Mouse (Mus musculus) cerebellum, postnatal 25 days (tissue): ENCODE measurements around the gene Acot12.

Experiments
- DNase-seq, 2 experiments: peaks; one replicate each; pipeline ENCODE4 v3.0.0; 2021; ENCODE audit warnings: mixed read lengths in 2 of 2

Gene Acot12

DNA sequence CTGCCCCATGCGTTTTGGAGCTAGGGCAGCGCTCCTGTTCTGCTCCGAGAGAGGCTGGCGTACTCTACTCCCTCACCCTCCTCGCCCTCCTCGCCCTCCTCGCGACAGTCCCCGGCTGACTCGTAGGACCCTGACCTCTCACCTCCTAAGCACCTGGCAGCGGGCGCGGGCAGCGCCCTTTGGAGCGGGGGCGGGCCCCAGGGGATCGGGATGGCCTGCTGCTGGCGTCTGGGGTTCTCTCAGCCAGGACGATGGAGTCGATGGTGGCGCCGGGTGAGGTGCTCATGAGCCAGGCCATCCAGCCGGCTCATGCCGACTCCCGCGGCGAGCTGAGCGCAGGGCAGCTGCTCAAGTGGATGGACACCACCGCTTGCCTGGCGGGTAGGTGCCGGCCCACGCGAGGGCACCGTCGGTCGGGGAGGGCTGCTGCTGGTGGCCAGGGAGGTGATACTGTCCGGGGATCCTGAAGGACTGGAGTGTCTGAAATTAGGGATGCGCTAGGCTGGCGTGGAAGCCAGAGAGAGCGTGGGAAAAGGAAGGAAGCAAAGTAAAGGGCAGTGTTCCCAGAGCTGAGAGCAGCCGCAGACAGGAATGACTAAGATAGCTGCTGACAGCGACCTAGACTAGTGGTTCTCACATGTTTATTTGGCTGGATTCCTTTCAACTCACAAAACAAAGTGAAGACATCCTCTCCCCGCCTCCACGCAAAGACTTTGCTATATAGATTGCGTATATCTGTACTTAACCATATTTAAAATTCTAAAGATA, at the start of gene Acot12:
Acot12 (plus strand) TSS at position 233 of the 768 bp plus-strand sequence.
- DNase-seq, result peak; percentile 72 to 76

DNA sequence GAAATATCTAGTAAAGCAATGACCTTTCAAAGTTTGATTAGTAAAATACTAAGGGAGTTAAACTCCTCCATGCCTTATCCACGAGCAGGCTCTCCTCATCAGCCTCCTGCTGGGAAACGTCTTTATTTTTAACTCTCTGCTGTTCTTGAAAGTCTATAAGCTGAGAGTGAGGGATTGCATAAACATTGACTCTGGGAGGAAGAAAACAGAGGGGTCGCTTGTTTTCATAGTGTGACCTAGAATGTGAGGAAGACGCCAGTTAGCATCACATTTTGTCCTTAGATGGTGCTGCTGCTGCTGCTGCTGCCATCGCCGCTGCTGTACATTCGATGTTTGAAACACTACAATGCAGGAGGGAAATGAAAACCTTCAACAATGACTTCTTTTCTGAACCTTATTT, 47.7 kb upstream of the Acot12 start:
- no peak for DNase-seq

DNA sequence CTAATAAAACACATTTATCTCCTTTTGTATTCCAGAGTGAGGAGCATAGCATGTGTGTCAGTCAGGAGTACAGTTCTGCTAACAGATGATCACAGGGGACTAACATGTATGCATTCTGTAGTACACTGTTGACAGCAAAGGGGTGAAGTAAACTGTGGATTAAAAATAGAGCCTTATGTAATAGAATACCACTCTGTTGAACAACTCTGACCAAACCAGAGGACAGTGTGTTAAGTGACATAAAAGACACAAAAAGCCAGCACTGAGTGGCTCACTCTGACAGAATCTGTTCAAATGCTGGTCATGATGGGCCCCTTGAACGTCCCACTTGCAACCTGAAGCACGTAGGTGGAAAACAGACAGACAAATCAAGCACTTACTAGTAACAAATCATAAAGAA, 45.9 kb upstream of the Acot12 start:
- DNase-seq, result no peak

DNA sequence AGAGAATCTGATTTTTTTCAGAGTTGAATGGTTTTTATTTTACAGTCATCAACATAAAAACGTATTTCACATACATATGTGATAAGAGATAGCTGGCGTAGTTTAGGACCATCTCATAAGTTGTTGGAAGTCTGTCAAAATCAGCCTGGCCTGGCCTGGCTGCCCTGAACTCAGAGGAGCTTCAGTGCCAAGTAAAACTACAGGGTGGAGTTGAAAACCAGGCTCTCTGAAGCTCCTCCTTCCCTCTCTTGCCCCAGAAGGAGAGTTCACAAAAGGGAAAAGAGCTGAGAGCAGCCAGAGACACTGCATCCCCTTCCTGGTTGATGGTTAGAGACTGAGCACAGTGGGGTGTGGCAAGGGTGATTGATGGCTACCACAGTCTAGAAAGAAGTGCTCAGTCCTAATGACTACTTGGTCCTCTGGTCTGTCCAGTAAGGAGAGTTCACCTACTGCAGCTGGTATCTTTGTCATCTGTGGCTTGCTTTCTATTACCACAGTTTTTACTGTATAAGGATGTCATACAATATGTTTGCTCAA, 45.1 kb upstream of the Acot12 start:
- DNase-seq, result no peak

DNA sequence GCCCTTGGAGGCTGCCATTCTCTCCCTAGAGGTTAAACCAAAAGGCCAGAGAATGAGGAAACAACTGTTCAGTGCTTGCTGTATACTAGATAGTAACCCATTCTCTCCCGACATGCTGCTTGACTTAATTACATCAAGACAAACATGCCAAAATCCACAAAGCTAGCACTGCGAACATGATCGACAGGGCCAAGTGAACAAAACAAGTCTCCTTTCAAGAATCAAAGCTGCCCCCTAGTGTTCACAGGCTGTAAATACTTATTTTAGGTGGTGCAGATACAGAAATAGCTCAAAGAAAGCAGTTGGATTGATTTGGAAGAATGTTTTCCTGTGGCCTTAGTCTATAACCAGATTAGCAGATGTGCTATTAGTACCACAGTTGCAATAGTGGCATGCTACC, 44.3 kb upstream of the Acot12 start:
- DNase-seq, result peak; percentile 14 to 40

DNA sequence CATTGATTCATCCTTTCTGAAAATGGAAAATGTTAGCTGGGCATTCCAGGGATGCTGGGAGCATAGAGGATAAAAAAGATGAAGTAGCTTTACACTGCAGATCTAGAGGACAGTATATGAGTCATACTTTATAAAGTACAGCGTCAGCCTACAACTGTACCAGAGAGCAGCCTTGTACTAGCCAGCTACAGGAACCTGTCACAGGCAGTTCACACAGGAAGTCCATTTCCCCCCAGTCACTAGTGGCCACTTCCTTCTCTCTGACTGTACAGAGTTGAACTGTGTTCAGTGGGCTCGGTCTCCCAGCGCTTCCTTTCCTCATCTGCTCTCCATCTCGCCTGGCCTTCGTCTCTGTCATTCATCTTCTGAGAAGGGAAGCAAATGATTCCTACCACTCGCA, 39.0 kb upstream of the Acot12 start:
- no peak for DNase-seq

DNA sequence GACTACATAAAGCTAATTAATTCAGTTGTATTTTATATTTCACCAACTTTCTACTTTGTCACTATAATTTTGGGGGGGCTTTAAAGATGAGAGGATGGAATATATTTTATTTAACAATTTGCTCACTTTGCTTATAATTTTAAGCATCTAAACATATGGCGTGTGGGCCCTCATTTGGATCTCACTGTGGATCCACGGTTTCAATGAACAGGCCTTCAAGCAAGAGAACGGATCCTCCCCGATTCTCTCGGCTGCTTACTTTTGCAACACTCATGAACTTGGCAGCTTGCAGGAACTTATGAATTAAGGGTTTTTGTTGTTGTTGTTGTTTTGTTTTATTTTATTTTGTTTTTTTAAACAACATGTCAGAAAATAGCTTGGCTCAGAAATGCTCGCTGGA, 21.8 kb upstream of the Acot12 start:
- no peak for DNase-seq

DNA sequence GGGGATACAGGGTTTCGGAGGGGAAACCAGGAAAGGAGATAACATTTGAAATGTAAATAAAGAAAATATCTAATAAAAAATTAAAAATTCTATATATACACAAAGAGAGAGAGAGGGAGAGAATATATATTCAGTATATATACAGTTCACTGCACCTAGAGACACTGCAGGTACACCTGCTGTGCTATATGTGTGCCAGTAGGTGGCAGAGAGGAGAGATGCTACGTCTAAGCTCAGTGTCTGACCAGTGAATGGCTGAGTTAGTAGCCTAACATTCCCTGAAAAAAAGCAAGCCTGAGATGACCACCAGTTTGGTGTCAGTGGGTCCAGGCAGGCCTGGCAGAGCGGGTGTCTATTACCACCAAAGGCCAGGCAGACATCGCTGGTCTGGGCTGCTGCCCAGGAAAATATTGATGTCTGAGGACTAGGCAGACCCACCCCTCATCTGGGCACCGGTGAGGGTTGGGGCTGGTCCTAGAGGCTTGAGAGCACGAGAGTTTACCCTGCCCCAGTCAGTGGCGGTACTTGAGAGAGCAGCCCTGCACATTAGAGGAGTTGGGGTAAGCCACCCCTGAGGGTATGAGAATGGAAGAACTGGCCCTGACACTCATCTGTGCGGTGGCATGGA, 18.1 kb upstream of the Acot12 start:
- no peak for DNase-seq

DNA sequence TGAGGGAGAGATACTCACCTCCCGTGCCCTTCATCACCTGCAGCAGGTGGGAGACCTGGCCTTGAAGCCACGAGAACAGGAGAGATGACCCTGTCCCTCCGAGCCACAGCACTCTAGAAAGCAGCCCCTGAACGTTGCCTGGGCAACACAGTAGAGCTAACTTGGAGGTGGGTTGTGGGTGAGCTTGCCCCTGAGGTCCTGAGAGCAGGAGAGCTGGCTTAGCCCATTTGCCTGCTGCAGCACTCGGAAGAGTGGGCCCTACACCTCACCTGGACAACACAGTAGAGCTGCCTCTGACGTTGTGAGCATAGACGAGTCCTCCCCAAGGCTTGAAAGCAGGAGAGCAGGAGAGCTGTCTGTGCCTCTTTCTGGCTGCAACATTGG, 17.6 kb upstream of the Acot12 start:
- DNase-seq, result no peak

DNA sequence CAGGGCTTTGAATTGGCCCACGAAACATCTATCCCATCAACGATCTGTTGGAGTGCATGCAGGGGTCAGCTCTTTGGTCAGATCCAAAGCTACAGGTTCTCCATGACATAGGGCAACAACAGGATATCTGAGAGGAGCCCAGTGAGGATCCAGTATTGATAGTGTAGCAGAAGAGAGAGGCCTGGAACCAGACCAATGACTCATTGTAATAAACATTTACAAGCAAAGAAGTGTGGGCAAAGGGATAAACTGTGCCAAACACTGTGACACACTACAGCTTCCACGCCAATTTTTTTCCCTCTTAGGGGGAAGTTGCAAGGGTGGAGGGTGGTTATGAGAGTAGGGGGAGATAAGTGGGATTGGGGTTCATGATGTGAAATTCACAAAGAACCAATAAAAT, 17.1 kb upstream of the Acot12 start:
- DNase-seq, result no peak

DNA sequence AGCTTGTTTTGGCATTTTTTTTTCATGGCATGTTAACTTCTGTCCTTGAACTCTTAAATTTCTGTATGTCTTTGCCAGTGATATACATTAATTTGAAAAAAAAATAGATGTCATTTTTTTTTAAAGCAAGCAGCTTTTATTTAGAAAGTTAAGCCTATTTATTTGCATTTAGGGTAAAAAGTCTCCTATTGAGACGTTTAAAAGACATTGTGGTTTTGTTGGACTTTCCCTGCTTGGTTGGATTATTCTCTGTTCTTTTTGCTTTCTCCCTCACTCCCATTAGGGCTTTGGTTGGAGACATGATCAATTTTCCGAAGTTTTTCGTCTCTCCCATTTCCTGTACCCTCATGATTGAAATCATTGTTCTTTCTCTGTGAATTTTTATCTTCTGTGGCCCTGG, 16.2 kb upstream of the Acot12 start:
- DNase-seq, result no peak

DNA sequence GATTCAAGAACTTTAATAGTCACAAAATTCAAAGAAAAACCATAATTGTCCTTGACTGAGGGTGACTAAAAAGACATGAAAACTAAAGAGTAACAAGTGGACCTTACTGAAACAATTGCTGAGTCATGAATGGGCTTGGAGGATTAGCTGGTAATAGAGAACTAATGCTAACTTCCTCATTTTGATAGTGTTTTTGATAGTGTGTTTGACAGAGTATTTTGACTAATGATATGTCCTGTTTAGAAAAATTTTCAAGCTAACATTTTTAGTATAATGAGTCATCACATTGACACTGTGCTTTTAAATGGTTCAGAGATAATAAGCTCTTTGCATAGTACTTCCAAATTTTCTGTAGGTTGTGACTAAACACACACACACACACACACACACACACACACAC, 13.4 kb upstream of the Acot12 start:
- DNase-seq, result no peak

DNA sequence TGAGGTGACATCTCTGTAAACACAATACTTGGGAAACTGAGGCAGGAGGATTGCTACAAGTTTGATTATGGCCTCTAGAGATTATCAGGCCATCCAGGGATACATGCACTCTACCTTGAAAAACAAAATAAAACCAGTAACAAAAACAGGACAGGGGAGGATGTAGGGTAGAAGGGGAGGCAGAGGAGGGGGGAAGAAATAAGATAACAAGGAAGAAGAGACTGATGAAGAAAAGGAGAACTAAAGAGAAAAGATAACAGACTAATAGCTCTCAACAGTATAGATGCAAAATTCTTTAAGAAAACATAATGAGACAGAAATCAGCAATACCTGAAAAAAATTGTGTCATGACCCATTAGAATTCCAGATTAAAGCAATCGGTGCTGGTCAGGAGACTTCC, 4.1 kb upstream of the Acot12 start:
- no peak for DNase-seq

DNA sequence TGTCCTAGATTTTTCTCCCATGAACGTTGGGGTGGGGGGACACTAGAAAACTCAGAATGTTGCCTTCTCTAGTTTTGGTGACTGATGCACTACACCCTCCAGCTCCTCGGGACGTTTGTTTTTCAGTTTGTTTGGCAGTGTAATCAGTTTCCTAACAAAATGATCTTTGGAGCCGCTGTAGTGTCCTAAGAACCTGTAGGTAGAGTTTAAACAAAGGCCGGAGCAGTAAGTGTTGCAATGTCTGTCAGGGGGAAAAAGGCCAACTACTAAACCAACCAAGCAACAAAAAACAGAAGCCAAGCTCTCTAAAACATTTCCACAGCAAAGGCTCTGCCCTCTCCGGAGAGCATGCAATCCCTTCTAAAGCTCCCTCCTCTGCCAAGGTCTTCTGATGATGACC, 461 bp upstream of the Acot12 start:
- DNase-seq, result no peak

DNA sequence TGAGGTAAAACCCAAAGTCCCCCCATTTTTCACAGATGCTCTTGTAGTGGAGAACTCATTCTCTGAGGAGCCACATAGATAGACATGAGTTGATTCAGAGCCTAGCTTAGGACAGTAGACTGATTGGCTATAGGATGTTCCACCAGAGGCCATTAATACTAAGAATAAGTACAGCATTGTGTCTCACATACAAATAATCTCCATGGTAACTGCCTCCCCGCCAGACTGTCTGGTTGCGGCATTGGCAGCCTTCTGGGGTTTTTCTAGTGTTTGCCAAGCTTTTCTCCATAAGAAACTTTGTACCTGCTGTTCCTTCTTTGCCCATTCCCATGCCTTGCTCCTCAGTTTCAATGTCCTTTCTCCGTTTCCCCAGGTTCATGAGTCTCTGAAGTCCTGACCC, 1.9 kb downstream of the Acot12 start:
- no peak for DNase-seq

DNA sequence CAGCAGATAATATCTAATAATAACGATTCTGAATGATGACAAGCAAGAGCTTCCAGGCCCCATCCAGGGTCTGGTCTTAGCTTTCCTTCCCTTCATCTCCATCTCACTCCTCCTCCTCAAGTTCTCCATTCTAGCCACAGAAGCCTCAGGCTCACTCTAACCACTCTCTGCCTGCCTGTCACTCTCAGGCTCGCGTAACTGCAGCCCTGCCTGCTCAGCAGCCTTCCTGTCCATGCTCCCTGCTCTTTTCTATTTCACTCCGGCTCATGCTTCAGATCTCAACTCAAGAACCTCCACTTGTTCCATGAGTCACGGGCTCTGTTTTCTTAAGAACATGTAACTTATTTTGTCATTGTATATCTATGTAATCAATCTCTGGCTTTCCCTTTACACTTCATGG, 5.2 kb downstream of the Acot12 start:
- DNase-seq, result no peak

DNA sequence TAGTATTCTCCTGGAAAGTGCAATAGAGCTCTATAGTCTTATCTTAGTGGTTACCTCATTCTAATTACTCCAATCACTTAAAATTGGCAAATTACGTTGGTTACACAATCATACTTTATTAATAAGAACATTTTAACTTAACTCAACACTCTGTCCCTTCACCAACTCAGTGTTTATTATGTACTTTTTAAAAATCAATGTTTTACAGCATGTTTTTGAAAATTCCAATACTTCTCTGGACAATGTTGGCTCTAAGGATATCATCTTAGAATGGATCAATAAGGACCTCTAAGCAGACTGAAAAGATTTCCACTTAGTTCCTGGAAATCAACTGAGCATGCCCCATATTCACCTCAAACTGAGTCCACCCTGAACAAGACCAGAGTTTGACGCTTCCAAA, 7.1 kb downstream of the Acot12 start:
- no peak for DNase-seq

DNA sequence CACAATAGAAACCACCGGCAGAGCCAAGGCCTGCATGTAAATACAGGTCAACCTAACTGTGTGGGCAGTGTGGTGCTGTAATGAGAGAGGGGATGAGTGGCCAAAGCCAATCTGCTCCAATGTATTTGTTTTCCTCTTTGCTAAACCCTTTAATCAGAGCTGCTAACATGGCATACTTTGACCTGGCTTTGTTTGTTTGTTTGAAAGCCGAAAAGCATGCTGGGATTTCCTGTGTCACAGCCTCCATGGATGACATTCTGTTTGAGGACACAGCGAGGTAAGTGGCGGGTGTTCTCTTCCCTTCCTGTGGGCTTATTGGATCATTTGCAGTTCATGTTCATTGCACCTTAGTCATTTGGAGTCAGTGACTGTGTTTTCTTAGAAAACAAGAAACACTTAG, 8.7 kb downstream of the Acot12 start:
- no peak for DNase-seq

DNA sequence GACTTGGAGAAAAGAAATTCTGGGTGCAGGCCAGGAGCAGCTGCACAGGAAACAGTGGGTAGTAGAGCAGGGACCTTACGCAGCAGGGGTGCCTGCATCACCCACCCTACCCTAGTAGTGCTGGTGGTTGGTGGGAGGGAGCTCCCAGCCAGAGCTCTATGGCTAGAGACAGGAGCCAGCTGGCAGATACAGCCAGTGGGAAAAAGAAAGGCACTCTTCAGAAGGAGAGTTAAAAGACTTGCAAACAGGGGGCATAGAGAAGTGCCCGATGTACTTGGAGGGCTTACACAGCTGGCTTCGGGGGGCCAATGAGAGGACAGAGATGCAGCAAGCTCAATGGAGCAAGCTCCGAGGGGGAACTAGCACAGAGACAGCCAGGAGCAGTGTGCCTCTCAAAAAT, 12.4 kb downstream of the Acot12 start:
- DNase-seq, result no peak

DNA sequence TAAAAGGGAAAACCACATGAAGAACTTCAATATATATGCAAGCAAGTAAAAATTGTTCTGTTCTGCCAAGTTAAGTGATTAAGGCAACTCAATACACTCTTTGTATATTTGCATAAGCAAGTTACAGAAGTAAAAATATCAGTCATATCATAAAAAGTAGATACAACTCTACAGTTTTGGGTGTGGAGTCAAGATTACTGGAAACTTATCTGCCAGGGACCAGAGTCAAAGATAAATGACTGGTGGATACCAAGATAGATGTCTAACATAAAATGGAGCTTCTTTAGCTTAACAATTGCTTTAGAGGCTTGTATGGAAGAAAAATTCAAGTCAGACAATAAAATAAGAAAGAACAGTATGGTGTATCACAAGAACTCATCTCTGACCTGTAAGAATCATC, 13.4 kb downstream of the Acot12 start:
- no peak for DNase-seq

DNA sequence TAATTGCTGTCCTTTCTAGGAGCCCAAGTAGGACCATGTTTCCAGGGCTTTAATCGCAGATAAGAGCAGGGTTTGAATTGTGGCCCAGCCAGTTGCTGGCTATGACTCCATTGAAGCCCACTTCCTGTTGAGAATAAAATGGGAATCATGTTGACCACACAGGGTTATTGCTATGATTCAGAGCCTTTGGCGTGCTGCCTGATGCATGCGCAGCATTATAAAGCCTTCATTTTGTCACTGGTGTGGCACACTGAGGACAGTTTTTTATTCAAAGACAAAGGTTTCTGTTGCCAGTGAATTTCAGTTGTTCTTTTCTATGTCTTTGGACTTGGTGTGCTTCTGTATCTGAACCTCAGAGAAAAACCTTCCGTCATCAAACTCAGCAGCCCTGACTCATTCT, 14.9 kb downstream of the Acot12 start:
- DNase-seq, result no peak

DNA sequence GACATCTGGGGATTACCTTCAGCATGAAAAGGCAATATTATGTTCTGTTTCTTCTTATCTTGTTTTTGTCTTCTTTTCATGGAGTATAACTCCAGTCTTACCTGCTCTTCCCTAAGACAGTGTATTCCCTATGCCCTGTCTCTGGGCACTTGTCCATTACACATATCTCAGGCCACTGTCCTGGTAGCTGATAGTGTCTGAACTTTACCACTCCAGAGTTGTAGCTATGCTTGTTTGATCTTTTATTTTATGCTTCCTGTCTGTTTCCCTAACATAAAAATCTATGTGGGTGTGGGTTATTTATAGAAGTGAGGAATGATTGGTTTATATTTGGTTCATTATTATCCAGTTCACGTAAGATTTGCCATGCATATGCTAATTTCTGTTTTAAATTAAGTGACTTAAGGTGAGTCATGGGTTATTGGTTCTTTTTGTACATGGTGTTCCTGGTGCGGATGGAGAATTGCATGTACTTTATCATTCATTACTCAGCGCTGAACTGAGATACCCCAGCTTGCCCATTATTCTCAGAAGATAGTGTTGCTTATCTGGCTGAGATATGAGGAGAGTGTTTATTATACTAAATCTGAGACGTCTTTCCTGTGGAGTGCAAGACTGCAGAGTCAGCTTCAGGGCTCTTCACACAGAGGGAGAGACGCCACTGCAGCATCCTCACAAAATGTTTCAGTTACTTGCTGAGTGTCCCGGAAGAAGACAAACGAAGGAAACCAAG, 17.2 kb downstream of the Acot12 start:
- DNase-seq, result no peak

DNA sequence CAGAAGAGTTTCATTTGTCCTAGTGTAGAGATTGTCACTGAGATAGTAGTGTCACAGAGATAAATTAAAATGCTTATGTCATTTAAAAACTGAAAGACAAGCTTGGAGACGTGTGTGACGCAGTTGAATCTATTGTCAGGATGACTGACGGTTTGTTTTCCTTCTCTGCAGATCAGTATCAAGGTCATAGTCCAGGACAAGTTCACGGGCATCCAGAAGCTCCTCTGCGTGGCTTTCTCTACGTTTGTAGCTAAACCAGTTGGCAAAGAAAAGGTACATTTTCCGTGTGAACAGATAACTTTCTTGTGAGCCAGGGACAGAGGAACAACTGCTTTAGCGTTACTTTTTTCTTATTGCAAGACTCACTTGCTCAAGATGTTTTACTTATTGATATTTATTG, 18.5 kb downstream of the Acot12 start:
- DNase-seq, result no peak
